In genomic region chr10:94380662-94381392, GRCm38 (mm10) we compare ENCODE assay signal across 9 mouse cellular contexts.
DNase-seq lines count a peak whose midpoint lies in the region.
"Had no signal": no experiment of that assay in that cellular context is flagged by ENCODE, and none has a peak within 500 bp of the region (broad histone marks: within the 10 kb centered on the region; RNA-seq: fewer than 3 reads in every experiment).

No protein-coding gene starts in this region.

- peak; percentile 56 to 61 for DNase-seq in cerebellum, postnatal 14 days
- DNase-seq in cerebellum, adult 9-10 months, result no peak
- peak; percentile 10 to 18 for DNase-seq in urinary bladder, adult 18-20 months (ENCODE audit: low spot score in 2 of 2)
- no peak for DNase-seq in urinary bladder, postnatal 4 days (ENCODE audit: low spot score in 2 of 2)
- peak; percentile 83 for DNase-seq in kidney, postnatal 14 days
- DNase-seq in mesoderm, embryonic 11.5 days (ENCODE audit: low read depth, low spot score), result peak; percentile 37
- DNase-seq in thymus, postnatal 36 days, result no peak
- no peak for DNase-seq in gastrocnemius, postnatal 25 days
- DNase-seq: cerebellum, postnatal 36 days had no signal

Comparison
In these comparisons a context has a peak if more than half of its experiments do, and no peak if none do; other contexts are left out.
1. DNase-seq: peak in cerebellum, postnatal 14 days (2 of 2), urinary bladder, adult 18-20 months (2 of 2), kidney, postnatal 14 days (single experiment) and mesoderm, embryonic 11.5 days (single experiment); none in cerebellum, adult 9-10 months (single experiment), urinary bladder, postnatal 4 days (0 of 2), thymus, postnatal 36 days (0 of 2) and gastrocnemius, postnatal 25 days (single experiment).